Mouse (Mus musculus): Measurements from ENCODE around the gene Polr1d.
A peak's percentile ranks its signal among the peaks of the same experiment; 100 is the strongest.

Gene Polr1d

DNA sequence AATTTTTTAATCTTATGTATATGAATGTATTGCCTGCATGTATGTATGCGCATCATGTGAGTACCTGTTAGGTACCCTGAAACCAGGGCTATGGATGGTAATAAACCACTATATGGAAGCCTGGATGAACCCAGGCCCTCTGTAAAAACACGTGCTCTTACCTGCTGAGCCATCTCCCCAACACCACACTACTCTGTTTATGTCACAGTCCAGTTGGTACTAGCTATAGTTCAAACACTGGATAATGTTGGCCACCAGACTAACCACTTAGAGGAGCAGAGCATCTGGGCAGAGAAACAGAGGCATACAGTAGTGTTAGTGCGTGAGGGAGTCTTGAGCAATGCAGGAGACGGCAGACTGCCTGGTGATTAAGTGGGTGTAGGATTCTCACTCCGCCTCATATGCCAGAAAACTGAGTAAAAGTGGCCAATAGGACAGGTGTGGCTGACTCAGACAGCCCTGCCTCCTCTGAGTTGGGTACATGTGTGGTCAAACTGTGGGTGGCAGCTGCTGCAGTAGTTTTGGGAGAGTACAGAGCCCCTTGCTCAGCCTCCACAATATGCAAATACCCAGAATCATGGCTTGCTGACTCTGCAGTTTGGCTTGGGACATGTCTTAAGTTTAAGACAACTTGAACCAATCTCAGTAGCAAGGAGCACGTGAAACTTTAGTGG lies 21.1 kb upstream of the Polr1d start:
- DNase-seq (ENCODE audit: low spot score in 2 of 2) = peak; percentile 71 to 75

DNA sequence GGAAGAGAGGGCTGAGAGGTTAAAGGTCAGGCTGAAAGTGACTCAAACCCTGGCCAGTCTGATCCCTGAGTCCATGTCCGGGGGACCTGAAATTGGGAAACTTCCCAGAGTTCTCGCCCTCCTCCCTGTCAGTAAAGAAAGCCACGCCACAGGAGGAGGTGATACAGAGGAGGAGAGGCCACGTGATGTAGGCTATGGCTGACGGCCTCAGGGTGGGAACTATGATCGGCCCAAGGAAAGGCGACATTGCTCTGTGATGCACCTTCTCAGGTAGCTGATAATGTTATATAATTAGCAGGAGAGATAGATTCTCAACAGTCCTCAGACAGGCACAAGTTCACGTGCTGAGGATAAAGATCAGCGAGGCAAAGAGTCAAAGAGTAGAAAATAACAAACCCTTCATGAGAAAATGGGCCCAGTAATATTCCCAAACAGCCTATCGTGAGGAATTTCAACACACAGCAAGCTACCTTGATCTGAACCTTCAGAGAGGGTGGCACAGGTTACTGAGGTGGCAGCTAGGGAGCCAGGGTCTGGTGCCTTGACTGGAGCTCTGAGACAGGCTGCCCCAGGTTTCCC lies 20.0 kb upstream of the Polr1d start:
- DNase-seq (ENCODE audit: low spot score in 2 of 2) = no peak

DNA sequence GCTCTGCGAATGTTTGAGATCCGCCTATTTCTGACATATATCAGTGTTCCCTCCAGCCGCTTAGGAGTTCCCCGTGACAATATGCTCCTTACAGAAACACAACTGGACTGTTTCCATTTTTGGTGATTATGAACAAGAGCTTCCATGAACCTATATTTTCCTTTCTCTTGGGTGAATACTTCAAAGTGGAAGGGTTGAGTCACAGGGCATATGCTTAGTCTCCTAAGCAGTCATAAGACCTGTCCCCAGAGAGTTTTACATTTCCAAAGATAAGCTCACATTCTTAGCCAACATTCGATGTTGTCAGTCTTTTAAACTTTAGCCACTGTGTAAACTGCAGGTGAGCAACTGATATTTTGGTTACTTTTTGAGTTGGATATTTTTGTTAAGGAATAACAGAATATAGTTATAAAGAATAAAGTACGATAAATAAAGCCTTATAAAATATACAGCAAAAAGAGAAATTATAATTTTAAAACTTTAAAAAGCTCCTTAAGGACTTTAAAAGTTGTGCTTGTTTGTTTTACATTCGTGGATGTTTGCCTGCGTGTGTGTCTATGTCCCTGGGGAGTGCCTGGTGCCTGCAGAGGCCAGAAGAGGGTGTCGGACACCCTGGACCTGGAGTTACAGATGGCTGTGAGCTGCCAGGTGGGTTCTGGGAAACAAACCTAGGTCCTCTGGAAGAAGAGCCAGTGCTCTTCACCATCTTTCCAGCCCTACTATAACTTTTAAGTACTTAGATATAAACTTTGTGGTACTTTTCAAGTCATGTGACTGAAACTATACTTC lies 19.0 kb upstream of the Polr1d start:
- no peak for DNase-seq (ENCODE audit: low spot score in 2 of 2)

DNA sequence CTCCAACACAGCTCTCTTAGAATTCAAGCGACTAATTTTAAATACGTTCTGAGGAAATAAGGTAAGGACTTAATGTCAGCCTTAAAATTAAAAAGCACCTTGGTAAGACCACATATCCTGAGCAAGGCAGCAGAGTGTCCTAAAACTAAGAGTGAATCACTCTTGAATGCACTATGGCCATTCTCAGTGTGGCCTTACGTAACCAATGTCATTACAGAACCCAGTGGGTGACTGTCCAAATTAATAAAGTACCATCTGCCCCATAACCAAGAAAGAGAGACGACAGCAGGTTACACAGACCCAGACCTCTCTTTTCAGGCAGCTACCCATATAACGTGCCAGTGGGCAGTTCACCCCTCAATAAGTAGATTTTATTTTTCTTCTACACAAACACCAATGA lies 18.2 kb upstream of the Polr1d start:
- DNase-seq (ENCODE audit: low spot score in 2 of 2) = no peak

GRCm38 (mm10) chr5:147059319-147059718 lies 17.5 kb upstream of the Polr1d start:
- no peak for DNase-seq (ENCODE audit: low spot score in 2 of 2)

GRCm38 (mm10) chr5:147060024-147060423 lies 16.8 kb upstream of the Polr1d start:
- no peak for DNase-seq (ENCODE audit: low spot score in 2 of 2)

GRCm38 (mm10) chr5:147063215-147063661 lies 13.6 kb upstream of the Polr1d start:
- DNase-seq (ENCODE audit: low spot score in 2 of 2) = no peak

- no peak for DNase-seq (ENCODE audit: low spot score in 2 of 2)
These were observed 10.7 kb upstream of the Polr1d start for GRCm38 (mm10) chr5:147066129-147066528.

DNA sequence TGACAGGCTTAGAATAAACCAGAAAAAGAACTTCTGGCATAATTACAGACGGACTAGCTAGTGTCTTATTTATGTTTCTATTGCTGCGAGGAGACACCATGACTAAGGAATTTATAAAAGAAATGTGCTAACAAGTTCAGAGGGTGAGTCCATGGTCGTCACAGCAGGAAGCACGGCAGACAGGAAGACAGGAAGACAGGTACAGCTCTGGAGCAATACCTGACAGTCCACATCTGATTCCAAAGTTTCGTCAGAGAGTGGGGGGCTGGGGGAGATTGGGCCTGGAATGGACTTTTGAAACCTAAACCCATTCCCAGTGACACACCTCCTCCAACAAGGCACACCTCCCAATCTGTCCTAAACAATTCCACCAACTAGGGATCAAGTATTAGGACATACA lies 9.9 kb upstream of the Polr1d start:
- no peak for DNase-seq (ENCODE audit: low spot score in 2 of 2)

GRCm38 (mm10) chr5:147068876-147069275 lies 8.0 kb upstream of the Polr1d start:
- peak in 1 of 2 experiments; percentile 41 for DNase-seq (ENCODE audit: low spot score in 2 of 2)

DNA sequence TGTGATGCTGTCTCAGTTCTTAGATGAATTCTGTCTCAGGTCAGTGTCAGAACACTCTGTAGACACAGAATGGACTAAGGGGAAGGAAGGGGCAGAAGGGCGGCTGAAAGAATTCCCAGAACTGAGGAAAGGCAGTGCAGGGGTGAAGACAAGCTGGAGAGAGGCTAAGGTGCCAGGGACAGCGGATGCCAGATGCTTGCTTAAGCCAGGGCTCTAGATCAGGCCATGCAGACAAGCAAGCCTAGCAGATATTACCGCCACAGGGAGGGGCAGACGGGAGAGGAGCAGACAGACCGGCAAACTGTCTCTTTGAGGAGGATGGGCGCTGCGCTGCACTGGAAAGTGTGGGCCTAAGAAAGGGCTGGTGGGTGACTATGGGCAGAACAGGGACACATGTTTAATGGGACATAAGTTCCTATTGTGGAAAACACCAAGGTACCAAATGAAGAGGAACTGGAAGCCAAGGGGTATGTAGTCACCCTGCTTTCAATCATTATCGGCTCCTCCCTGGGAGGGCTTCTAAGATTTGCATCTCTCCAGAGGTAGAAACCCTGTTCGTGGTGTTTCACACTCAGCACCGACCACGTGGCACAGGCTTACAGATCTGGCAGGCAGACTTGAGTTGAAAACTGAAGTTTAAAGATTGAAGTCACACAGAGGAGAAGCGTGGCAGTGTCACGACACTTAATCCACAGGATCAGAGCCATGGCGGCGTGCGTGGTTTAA lies 5.9 kb upstream of the Polr1d start:
- no peak for DNase-seq (ENCODE audit: low spot score in 2 of 2)

DNA sequence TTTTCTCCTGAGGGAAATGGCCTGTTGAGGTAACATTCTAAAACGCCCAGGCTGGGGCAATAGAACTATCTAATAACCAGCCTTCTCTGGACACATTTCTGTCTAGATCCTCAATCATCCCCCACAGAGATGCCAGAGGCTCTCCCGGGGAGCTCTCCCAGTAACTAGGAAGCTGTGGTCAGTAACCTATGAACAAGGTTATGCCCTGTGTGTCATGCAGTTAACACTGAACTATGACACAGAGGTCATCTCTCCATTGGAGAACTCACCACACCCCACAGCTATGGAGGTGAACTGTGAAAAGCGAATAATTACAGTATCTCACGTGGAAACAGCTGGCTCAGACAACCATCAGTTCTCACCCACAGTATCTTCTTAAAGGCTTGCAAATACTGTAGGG lies 5.0 kb upstream of the Polr1d start:
- no peak for DNase-seq (ENCODE audit: low spot score in 2 of 2)

DNA sequence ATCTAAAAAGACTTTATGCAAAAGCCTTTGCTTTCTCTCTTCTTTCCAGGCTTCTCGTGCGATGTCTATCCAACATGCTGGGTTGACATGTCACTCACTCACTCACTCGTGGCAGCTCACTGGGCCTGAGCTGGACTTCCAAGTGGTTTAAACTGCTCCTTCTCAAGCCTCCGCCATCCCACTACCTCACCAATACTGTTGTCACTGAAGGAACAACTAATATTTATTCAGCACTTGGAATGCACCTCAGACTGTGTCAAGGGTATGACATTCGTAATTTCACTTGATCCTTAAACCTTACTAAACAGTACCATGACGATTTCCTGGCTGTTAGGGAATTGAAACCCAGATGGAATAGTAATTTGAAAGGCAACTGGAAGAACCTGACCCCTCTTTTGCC lies 3.0 kb upstream of the Polr1d start:
- no peak for DNase-seq (ENCODE audit: low spot score in 2 of 2)

DNA sequence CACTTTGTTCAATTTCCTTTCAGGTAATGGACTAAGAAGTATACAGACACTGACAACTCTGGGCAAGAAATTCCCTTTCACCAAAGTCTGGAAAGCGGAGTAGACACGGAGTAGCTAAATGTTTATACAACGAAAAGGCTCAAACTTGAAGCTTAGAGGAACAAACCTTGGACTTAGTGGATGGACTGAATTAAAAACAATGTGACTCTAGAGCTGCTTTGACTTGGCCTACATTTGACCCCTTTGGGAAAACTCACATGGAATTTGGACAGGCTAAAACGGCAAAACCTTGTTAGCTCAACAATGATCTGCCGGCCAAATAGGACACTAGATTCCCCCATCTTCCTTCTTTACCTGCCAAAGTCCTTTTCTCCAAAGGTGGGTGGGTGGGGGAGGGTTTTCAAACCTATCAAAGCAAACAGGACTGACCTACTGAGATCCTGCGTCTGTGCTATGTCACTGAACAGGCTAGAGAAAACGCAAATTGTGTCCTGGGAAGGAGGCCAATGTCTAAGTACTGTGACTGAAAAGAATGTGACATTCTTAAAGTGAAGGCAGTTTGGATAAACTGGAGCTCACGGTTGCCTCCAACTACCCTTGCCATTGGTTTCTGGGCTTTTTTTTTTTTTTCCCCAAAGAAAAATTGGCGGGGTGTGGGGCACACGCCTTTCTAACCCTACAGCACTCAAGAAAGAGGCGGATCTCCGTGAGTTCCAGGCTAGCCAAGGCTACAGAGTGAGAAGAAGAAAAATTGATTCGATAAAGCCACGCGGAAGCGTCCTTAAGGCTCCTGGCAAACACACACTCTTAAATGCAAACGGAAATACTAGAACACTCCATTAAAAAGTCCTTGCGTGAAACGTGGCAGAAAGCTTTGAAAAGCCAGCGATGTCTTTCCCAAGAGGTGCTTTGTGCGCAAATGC lies 1.5 kb upstream of the Polr1d start:
- DNase-seq (ENCODE audit: low spot score in 2 of 2) = no peak

GRCm38 (mm10) chr5:147076026-147076798 lies 638 bp upstream of the Polr1d start, which contains the start of gene Lnx2:
TSS of gene Lnx2 (minus strand) at chr5:147076586.
- peak; percentile 98 to 99 for DNase-seq (ENCODE audit: low spot score in 2 of 2)

GRCm38 (mm10) chr5:147077305-147078034 lies 620 bp downstream of the Polr1d start:
- peak; percentile 88 to 91 for DNase-seq (ENCODE audit: low spot score in 2 of 2)

DNA sequence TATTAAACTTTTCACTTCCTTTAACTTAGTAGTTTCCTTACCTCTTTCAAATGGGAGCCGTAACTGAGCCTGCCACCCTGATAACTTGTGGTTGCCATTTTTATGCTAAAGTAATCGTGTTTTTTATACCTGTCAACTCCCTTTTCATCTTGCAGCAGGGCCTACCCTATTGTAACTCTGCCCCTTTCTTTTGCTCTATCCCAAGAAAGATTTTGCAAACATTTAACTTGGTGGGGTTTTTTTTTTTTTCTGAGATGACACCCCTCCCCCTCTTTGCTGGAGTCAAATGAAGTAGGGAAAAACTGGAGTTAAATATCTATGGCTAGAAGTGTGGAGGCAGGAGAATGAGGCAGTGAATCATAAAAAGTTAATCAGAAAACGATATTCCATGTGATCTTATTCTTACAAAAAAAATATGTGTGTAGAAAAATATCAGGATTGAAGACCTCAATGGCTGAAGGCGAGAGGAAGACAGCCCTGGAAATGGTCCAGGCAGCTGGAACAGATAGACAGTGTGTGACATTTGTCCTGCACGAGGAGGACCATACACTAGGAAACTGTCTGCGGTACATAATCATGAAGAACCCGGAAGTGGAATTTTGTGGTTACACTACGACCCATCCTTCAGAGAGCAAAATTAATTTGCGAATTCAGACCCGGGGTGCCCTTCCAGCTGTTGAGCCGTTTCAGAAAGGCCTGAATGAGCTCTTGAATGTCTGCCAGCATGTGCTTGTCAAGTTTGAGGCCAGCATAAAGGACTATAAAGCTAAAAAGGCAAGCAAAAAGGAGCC lies 1.5 kb downstream of the Polr1d start:
- DNase-seq (ENCODE audit: low spot score in 2 of 2) = no peak

DNA sequence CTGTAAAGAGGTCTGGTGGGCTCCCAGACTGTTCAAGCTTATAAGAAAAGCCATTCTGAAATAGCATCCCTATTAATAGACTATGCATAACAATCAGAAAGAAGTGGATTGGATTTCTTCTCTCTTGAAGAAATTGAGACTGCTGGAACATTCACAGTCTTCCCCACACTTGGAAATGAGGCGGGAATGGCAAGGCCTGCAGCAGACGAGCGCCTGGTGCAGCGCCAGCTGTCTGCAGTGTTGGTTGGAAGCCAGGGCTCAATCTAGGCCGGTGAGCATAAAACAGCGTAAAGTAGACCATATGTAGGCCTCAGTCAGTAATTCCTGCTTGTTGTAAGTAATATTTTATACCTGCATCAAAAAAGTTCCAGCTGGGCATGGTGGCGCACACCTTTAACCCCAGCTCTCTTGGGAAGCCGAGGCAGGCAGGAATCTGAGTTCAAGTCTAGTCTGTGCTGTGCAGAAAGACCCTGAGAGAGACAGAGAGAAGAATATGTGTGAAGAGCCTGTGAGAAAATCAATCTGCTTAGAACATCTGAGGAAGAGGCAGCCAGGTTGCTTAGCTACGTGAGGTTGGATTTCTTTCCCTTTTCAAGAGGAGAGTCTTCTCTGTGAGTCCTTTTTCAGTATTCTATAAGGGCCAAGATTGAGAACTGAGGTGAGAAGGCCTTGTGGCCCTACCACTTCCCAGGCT lies 8.5 kb downstream of the Polr1d start:
- peak; percentile 72 to 79 for DNase-seq (ENCODE audit: low spot score in 2 of 2)

Measured in right cerebral cortex, adult 2 months (tissue).